Mouse (Mus musculus) forebrain, embryonic 16.5 days (tissue): ENCODE measurements around the gene Nectin2. TPM values are rescaled to one million over a fixed set of nuclear protein-coding genes. Genes with fewer than 3 reads are reported as not detected.

Experiments used
- ATAC-seq: fragments of 200-750 bp; cut with Nextera tagmentation; 2 replicates; pipeline ENCODE4 v1.8.0; 2017; ENCODE audit warnings: mild to moderate bottlenecking, moderate library complexity
- H3K27ac ChIP-seq: fragments of 300-500 bp; sonication (generic); 2 replicates; pipeline ENCODE4 v1.5.1; 2014; ENCODE audit warnings: low read length, control low read depth
- H3K27me3 ChIP-seq: fragments of 300-500 bp; sonication (generic); replicated peaks from 2 replicates; pipeline ENCODE4 v1.6.1; 2014; ENCODE audit warnings: low read length; ENCODE audit not compliant: control insufficient read depth, insufficient read depth
- H3K36me3 ChIP-seq: fragments of 300-500 bp; sonication (generic); 2 replicates; pipeline ENCODE4 v1.6.1; 2014; ENCODE audit not compliant: control insufficient read depth, insufficient read depth
- H3K4me1 ChIP-seq: fragments of 300-500 bp; sonication (generic); replicated peaks from 2 replicates; pipeline ENCODE4 v1.6.1; 2014; ENCODE audit warnings: low read length; ENCODE audit not compliant: control insufficient read depth, insufficient read depth
- H3K4me2 ChIP-seq: fragments of 300-500 bp; sonication (generic); 2 replicates; pipeline ENCODE4 v1.6.1; 2014; ENCODE audit warnings: mild to moderate bottlenecking, low read length, control low read depth
- H3K4me3 ChIP-seq: fragments of 300-500 bp; sonication (generic); replicated peaks from 2 replicates; pipeline ENCODE4 v1.5.1; 2014; ENCODE audit warnings: mild to moderate bottlenecking, low read length, control low read depth
- H3K9ac ChIP-seq: fragments of 300-500 bp; sonication (generic); replicated peaks from 2 replicates; pipeline ENCODE4 v1.6.1; 2014; ENCODE audit warnings: low read depth, low read length, control low read depth
- H3K9me3 ChIP-seq: fragments of 300-500 bp; sonication (generic); 2 replicates; pipeline ENCODE4 v1.6.1; 2016; ENCODE audit warnings: low read length; ENCODE audit not compliant: control insufficient read depth
- WGBS: fragments of 180-500 bp; shearing (Covaris S2); extraction: QIAGEN DNeasy Blood & Tissue Kit; methylation state at CpG from one replicate; pipeline ENCODE4 v1.1.7; 2014; 5-methylcytosine and 5-hydroxymethylcytosine counted together
- polyA plus RNA-seq: library from polyadenylated mRNA; unstranded; fragments of >200 nt; fragmentation: Nextera tagmentation; extraction: Ambion mirVana; gene quantifications from 2 replicates; pipeline ENCODE4 v1.2.1, GENCODE M21; 2015

The Nectin2 gene
- polyA plus RNA-seq, 1 experiment from 2014 or later = 48.4 TPM

DNA sequence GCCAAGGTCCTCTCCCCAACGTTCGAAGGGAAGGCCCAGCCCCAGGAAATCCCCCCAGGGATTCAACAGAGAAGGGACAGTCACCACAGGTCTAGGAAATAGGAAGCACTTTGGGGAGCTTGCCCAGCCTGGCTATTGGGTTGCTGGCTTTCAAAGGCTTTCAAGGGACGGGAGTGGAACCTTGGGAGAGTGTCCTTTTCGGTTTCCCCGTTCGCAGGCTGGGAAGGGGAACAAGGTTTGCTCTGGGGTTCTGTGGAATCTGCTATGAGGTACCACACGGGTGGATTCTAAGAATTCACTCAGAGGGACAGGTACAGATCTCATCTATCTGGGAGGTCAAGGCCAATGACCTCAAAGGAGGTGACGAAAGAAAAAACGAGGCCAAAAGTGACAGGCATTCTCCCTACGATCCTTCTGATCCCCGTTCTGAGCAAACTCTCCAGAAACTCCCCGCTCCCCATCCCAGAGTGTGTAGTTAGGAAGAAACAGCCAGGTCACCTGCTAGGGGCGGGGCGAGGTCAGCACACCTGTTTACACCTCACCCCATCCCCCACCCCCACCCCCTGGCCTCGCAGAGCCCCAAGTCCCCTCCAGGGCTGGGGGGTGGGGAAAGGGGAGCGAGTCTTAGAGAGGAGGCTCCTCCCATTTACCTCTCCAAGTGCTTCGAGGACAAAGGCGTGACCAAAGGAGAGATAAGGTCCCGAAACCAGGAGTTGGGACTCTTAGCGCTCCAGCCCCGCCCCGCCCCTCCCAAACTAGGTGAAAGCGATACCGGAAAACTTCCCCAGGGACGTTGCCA lies 2.7 kb downstream of the Nectin2 start:
- no peaks in the 10 kb centered on the region for H3K9me3 ChIP-seq
- no peak overlapping the region for H3K27ac ChIP-seq
- H3K4me1 ChIP-seq = peaks cover 25% of the 10 kb centered on the region
- no peaks in the 10 kb centered on the region for H3K27me3 ChIP-seq
- H3K9ac ChIP-seq = no peak overlapping the region; the same call in 1 of the 2 replicates
- peak overlapping the region; percentile 65 for H3K4me2 ChIP-seq
- peak overlapping the region; percentile 74 for H3K4me3 ChIP-seq
- ATAC-seq = no peak
- 6% methylated on average over 25 of the region's 25 CpGs for WGBS
- H3K36me3 ChIP-seq = no peaks in the 10 kb centered on the region

GRCm38 (mm10) chr7:19746426-19747201 lies 3.7 kb downstream of the Nectin2 start:
- Histone ChIP-seq H3K9ac (no peak overlapping the region), H3K27ac (no peak overlapping the region), H3K4me3 (no peak overlapping the region), H3K4me2 (peak overlapping the region; percentile 65), H3K4me1 (peaks cover 25% of the 10 kb centered on the region), H3K27me3 (no peaks in the 10 kb centered on the region), H3K9me3 (no peaks in the 10 kb centered on the region), H3K36me3 (no peaks in the 10 kb centered on the region)
- 38% methylated on average over 6 of the region's 6 CpGs for WGBS
- ATAC-seq = no peak

DNA sequence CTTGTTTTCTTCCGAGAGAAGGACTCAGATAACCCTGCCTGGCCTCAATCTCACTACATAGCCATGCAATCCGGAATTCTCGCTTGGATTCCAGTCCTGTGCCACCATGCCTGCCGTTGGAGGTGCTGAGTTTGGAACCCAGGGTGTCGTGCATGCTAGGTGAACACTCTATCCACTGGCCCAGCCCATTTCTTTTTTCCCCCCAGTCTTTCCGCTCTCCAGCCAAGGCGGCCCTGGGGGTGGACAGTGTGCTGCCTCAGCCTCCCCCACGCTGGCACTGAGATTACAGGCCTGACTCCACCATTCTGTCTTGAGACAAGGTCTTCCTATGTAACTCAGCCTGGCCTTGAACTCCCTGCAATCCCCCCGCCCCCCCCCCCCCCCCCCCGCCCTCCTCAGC lies 4.3 kb downstream of the Nectin2 start:
- ATAC-seq = no peak
- H3K27ac ChIP-seq = no peak overlapping the region
- H3K9ac ChIP-seq = no peak overlapping the region
- no peaks in the 10 kb centered on the region for H3K27me3 ChIP-seq
- H3K36me3 ChIP-seq = no peaks in the 10 kb centered on the region
- H3K9me3 ChIP-seq = no peaks in the 10 kb centered on the region
- H3K4me2 ChIP-seq = no peak overlapping the region
- WGBS = 85% methylated on average over 8 of the region's 10 CpGs
- H3K4me3 ChIP-seq = no peak overlapping the region
- H3K4me1 ChIP-seq = peaks cover 25% of the 10 kb centered on the region

DNA sequence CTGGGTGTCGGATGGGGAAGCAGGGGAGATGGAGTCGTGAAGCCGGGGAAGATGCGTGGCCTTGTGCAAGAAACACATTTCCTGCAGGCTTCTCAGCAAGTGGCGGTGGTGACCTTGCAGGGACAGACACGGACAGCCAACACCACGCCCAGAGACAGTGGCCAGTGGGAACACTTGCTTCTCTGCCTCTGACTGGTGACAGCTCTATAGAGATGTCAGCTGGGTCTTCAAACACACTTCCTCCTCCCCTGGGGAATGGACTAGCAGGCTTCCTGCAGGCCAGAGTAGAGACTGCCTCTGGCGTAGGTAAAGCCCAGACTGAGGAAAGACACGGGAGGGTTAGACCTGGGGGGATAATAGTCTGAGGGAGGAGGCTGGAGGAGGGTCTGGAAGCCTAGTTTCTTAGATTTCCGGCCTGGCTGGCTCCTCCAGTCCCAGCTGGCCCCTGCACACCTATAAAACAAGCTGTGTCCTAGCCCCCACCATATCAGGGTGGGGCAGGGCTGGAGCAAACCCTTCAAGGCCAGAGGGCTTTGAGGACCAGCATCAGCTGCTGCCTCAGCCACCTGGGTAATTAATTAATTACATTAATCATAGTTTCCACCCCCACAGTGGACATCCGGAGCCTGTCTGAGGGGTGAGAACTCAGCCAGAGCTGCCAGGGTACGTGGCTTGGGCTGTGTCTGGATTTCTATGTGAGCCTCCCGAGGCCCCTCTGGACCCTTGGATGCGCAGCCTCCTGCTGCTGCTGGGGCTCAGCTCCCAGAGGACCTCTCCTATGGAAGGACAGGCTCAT lies 5.5 kb downstream of the Nectin2 start:
- Histone ChIP-seq H3K4me3 (no peak overlapping the region), H3K36me3 (no peaks in the 10 kb centered on the region), H3K9ac (no peak overlapping the region), H3K27ac (no peak overlapping the region), H3K9me3 (no peaks in the 10 kb centered on the region), H3K27me3 (no peaks in the 10 kb centered on the region), H3K4me2 (no peak overlapping the region), H3K4me1 (peaks cover 23% of the 10 kb centered on the region)
- no peak for ATAC-seq
- WGBS = 82% methylated on average over 14 of the region's 14 CpGs

DNA sequence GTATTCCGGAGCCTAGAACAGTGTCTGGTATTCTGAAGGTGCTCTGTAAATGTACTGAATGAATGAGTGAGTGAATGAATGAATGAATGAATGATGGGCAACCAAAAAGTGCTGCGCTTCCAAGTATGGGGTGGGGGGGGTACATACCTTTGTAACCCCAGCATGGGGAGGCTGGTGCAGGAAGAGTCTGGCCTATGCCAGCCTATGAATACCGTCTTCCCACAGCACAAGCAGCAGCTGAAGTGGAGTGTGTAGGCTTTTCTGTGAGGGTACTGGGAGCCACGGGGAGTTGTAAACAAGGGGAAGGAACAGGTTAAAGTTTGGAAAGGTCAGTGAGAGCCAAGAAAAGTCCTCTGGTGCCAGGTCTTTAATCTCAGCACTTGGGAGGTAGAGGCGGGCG lies 6.5 kb downstream of the Nectin2 start:
- Histone ChIP-seq H3K9ac (no peak overlapping the region), H3K27ac (no peak overlapping the region), H3K4me3 (no peak overlapping the region), H3K4me2 (no peak overlapping the region), H3K9me3 (no peaks in the 10 kb centered on the region), H3K27me3 (no peaks in the 10 kb centered on the region), H3K4me1 (peaks cover 23% of the 10 kb centered on the region), H3K36me3 (no peaks in the 10 kb centered on the region)
- WGBS = 93% methylated on average over 6 of the region's 6 CpGs
- ATAC-seq = no peak

DNA sequence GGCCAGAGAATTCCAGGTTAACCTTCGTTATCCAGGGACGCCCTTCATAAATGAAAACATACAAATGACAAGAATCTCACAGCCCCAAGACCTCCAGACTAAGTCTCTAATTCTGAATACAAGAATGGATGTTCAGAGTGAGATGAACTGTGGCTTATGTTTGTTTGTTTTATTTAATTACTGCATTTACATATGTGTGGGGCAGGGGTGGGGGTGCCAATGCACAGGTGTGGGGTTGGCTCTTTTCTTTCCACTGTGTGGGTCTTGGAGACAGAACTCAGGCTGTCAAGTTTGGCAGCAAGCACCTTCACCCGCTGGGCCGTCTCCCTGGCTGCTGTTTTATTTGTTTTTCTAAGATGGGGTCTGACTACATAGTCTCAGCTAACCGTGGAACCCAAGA lies 7.8 kb downstream of the Nectin2 start:
- Histone ChIP-seq H3K27me3 (no peaks in the 10 kb centered on the region), H3K4me3 (no peak overlapping the region), H3K36me3 (peaks cover 2% of the 10 kb centered on the region; the same call in 1 of the 2 replicates), H3K4me2 (no peak overlapping the region), H3K9me3 (no peaks in the 10 kb centered on the region), H3K4me1 (peaks cover 11% of the 10 kb centered on the region), H3K9ac (no peak overlapping the region), H3K27ac (no peak overlapping the region)
- 69% methylated on average over 5 of the region's 5 CpGs for WGBS
- ATAC-seq = no peak

DNA sequence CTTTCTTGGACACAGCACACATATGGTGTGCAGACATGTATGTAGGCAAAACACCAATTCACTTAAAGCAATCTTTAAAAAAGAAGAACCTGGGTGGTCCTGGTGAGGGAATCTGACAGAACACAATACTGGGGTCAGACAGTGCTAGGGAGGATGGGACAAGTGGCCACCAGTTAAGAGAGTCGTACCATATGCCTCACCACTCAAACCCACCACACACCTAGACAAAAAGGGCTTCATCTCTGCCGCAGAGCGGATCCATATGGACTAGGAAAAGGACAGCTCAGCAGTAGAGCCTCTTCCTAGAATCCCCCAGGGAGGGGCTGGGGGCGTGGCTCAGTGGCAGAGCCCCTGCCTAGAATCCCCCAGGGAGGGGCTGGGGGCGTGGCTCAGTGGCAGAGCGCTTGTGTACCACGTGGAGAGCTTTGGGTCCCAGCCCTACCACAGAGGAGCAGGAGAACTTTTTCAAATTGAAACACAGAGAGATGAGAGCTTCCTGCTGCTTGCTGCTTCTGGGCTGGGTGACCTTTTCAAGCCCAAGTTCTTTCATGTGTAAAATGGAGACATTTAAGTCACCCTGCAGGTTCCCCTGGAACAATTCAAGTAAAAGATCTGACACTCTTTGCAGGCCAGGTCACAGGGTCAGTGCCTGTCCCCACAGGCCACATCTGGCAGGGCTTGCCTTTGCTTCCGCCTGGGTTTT lies 8.8 kb downstream of the Nectin2 start:
- H3K27ac ChIP-seq = no peak overlapping the region
- 21% methylated on average over 8 of the region's 8 CpGs for WGBS
- no peak overlapping the region for H3K4me2 ChIP-seq
- ATAC-seq = no peak
- peaks cover 2% of the 10 kb centered on the region for H3K4me1 ChIP-seq
- no peaks in the 10 kb centered on the region for H3K27me3 ChIP-seq
- no peaks in the 10 kb centered on the region for H3K9me3 ChIP-seq
- H3K4me3 ChIP-seq = no peak overlapping the region
- peaks cover 6% of the 10 kb centered on the region; the same call in 1 of the 2 replicates for H3K36me3 ChIP-seq
- no peak overlapping the region for H3K9ac ChIP-seq

DNA sequence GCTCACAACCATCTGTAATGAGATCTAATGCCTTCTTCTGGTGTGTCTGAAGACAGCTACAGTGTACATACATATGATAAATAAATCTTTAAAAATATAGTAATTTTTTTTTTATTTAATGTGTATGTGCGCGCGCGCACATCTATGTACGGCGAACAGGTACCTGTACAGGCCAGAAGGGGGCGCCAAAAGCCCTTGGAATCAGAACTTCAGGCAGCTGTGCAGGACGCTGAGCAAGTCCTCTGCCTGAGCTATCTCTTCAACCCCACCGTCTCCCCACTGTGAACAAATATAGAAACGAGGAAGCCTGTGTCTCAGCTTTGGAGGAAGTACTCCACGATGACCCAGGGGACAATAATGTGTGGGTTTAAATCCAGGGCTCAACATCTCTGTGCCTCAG lies 10.0 kb downstream of the Nectin2 start:
- Histone ChIP-seq H3K9ac (no peak overlapping the region), H3K4me2 (no peak overlapping the region), H3K9me3 (no peaks in the 10 kb centered on the region), H3K27me3 (no peaks in the 10 kb centered on the region), H3K4me1 (no peaks in the 10 kb centered on the region), H3K27ac (no peak overlapping the region), H3K4me3 (no peak overlapping the region), H3K36me3 (peaks cover 6% of the 10 kb centered on the region; the same call in 1 of the 2 replicates)
- WGBS = 91% methylated on average over 11 of the region's 11 CpGs
- no peak for ATAC-seq
